Mouse (Mus musculus) MEL-GATA-1-ER (cell line): Measurements from ENCODE around the gene Malsu1.

Experiments used
- DNase-seq: peaks from one replicate; pipeline ENCODE4 v3.0.0-alpha.2; 2012; ENCODE audit warnings: low read depth; ENCODE audit errors: extremely low read depth

The Malsu1 gene

GRCm38 (mm10) chr6:49068361-49068760, 5.2 kb upstream of the Malsu1 start:
- DNase-seq: no peak

GRCm38 (mm10) chr6:49074117-49074490, 509 bp downstream of the Malsu1 start:
- DNase-seq: peak; percentile 24

DNA sequence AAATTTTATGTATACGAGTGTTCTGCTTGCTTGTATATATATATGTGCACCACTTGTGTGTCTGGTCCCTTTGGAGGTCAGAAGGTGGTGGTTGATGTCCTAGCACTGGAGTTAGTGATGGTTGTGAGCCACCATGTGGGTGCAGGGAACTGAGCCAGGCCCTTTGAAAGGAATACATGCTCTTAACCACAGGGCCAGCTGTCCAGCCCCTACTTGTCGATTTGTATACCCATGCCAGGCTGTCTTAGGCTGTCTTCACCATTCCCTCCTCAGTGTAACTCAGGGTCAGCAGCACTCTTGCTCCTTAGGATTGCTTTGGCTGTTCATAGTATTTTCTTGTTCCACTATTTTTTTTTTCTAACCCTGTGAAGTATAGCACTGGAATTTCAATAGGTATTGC, 4.3 kb downstream of the Malsu1 start:
- no peak for DNase-seq

GRCm38 (mm10) chr6:49079313-49079712, 5.7 kb downstream of the Malsu1 start:
- DNase-seq: peak; percentile 5

DNA sequence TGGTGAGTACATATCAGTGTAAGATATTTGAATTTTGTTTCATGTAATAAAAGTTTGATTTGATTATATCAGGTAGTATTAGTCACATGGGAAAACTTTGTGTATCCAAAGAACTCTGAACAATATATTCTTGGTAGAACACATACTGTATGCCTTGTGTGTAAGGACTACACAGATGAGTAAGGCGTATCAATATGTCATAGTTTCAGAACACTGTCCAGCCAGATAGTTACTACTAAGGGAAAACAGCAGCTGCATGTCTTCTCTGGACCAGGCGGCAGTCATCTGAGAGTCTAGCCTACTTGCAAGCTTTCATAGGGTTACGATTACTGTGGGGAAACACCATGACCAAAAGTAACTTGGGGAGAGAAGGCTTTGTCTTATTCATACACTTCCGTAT, 9.4 kb downstream of the Malsu1 start:
- DNase-seq: no peak

DNA sequence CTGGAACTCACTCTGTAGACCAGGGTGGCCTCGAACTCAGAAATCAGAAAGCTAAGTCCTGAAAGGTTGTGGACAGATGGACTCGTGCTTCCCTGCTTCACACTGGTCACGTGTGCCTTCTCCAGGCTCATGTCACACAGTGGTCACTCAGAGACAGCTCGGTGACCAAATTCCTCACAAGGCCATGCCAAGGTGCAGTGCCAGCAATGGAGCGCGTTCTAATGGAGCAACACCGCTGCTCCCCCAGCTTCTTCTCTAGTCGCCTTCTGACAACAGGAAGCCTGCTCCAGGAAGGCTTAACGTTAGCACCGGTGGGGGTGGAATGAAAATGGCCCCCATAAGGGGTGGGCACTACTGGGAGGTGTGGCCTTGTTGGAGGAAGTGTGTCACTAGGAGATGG, 21.4 kb downstream of the Malsu1 start:
- DNase-seq: no peak

GRCm38 (mm10) chr6:49096421-49096820, 22.8 kb downstream of the Malsu1 start:
- no peak for DNase-seq

GRCm38 (mm10) chr6:49096933-49097461, 23.4 kb downstream of the Malsu1 start:
- no peak for DNase-seq

- DNase-seq: no peak
Measured at GRCm38 (mm10) chr6:49097596-49098110, 24.1 kb downstream of the Malsu1 start.

DNA sequence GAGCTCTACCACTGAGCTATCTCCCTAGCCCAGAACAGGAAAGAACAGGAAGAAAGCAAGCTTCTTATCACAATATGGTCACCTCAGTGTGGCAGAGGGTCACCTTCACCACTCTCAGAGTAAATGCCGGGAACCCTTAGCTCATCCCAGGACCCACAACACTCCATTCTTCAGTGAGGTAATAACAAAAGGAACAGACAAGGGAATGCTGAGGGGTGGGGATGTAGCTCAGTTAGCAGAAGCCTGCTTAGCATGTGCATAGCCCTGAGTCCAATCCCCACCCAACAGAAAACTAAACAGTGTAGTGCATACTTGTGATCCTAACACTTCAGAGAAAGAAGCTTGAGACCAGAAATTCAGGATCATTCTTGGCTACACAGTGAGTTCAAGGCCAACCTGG, 25.5 kb downstream of the Malsu1 start:
- DNase-seq: no peak

DNA sequence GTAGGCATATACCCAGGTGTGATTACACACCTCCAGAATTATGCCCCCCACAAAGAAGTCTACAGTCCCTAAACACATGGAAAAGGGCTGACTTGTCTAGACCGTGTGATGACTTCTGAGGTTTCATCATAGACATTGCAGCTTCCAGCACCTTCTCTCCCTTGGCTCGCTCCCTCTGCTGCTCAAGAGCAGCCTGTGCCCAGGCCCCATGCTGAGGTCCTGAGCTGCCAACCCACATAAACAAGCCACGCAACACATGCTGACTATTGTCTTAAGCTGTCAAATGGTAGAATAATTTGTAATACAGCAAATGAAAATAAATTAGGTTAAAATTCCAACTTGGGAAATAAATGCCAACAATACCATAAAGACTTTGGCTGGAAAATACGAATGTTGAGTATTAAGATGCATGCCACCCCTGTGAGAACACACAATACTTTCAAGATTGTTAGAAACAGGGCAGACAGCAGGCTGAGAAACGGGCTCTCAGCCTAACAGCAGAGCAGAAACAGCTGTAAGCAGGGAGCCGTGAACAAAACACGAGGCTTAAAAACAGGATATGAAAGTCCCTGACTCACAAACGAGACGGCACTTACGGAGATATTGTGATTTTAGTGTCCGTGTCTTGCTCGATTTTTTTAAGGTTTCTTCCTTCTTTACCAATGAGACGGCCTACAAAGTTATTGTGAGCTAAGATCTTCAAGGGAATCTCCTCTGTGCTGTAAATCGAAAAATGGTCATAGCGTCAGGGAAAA, 33.3 kb downstream of the Malsu1 start:
- DNase-seq: no peak

GRCm38 (mm10) chr6:49109196-49109595, 35.6 kb downstream of the Malsu1 start:
- no peak for DNase-seq

GRCm38 (mm10) chr6:49113895-49114294, 40.3 kb downstream of the Malsu1 start:
- no peak for DNase-seq

DNA sequence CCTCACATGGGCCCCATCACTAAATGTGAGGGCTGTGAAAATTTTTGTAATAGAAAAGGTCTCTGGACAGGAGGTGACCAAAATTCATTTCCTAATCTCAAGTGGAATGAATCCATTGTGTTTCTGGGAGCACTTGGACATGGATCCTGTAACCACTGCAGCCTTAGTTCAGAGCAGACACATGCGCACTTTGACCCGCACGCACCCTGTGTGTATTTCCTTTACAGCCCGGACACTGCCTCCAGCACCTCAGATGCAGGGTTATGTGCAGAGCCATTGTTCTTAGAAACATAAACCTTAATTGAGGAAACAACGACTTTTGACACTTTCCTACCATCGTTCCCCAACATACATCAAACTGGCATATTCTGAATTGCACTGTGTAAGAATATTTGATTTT, 40.9 kb downstream of the Malsu1 start:
- DNase-seq: no peak

DNA sequence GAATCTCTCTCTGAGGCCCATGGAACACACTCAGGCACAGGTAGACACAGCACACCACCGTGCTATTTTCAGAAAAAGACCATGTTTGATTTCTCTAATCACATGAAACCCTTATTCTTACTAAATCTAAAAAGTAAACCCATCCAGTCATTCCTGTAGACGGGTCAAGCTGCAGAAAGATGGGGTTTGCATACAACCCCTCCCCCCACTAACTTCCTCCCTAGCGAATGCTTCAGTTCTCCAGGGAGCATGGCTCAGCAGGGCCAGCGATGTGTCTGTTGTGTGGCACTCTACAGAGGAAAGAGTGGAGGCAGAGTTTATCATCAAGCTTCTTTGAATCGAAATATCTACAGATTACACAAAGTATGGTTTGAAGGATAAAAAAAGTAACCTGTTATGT, 42.0 kb downstream of the Malsu1 start:
- DNase-seq: no peak

GRCm38 (mm10) chr6:49116241-49116640, 42.6 kb downstream of the Malsu1 start:
- DNase-seq: no peak

DNA sequence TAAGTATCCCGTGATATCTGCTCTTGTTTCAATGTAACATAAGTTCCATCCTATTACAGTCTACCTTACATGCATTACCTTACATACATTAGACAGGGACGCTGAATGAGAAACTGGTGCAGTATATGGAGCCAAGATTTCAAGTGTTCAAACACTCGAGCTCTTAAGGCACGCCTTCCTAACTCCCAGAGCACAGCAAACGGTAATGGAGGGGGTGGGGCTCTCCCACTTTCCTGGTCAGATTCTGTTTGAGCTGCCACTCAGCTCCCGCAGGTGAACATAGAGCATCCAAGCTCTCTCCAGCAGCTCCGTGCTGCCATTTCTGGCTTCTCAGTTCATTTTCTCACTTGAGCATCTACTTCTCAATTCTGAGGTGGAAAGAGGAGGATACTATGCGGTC, 44.9 kb downstream of the Malsu1 start:
- DNase-seq: no peak

- no peak for DNase-seq
Measured at GRCm38 (mm10) chr6:49119462-49120135, 46.0 kb downstream of the Malsu1 start.

GRCm38 (mm10) chr6:49120370-49120769, 46.8 kb downstream of the Malsu1 start:
- no peak for DNase-seq

DNA sequence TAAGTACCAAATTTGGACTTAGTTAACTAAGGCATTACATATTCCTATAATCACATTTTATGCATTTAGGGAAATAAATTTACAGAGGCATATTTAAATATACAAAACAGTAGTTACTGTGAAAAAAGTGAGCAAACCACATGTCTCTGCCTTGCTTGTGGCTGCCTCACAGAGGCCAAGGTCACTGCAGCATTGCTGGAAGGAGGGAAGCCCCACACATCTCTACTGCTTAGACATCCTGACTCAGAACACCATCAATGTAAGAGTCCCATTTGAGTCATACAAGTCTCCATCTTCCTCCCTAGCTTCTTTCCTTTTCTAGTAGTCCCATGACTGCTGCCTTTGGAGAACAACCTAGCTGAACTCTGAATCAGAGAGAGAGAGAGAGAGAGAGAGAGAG, 56.7 kb downstream of the Malsu1 start:
- DNase-seq: no peak

- no peak for DNase-seq
Measured at GRCm38 (mm10) chr6:49131855-49132254, 58.3 kb downstream of the Malsu1 start.

DNA sequence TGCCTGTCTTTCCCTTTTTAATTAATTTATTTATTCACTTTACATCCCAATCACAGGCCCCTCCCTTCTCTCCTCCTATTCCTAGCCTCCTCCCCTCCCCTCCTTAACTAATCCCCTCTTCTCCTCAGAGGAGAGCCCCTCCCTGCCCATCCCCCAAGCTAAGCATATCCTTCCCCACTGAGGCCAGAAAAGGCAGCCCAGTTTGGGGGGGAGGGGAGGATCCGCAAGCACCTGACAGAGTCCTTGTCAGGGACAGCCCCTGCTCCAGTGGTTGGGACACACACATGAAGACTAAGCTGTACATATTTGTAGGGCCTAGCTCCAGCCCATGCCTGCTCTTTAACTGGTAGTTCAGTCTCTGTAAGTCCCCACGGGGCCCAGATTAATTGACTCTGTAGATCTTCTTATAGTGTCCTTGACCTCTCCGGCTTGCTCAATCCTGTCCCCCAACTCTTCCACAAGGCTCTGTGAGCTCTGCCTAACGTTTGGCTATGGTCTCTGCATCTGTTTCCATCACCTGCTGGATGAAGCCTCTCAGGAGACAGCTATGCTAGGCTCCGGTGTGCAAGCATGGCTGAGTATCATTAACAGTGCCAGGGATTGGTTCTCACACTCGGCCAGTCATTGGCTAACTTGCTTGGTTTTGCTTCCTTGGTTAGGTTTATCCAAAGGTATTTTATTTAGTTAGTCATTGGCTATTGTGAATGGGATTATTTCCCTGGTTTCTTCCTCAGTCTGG, 58.9 kb downstream of the Malsu1 start:
- no peak for DNase-seq
